Mouse (Mus musculus): ENCODE measurements around the gene Pkib.

Pkib gene

GRCm38 (mm10) chr10:57741351-57741750 lies 109.6 kb downstream of the Pkib start:
- no peak for DNase-seq

- DNase-seq = no peak
These were observed 111.3 kb downstream of the Pkib start for GRCm38 (mm10) chr10:57743045-57743444.

- peak; percentile 41 for DNase-seq
These were observed 111.8 kb downstream of the Pkib start for GRCm38 (mm10) chr10:57743606-57744016.

GRCm38 (mm10) chr10:57744128-57744765 lies 112.5 kb downstream of the Pkib start:
- DNase-seq = no peak

GRCm38 (mm10) chr10:57745452-57745851 lies 113.7 kb downstream of the Pkib start:
- no peak for DNase-seq

- DNase-seq = no peak
These were observed 115.3 kb downstream of the Pkib start for GRCm38 (mm10) chr10:57747127-57747526.

GRCm38 (mm10) chr10:57753343-57753742 lies 121.6 kb downstream of the Pkib start:
- no peak for DNase-seq

- no peak for DNase-seq
These were observed 123.5 kb downstream of the Pkib start for GRCm38 (mm10) chr10:57755201-57755736.

- no peak for DNase-seq
These were observed 127.2 kb downstream of the Pkib start for GRCm38 (mm10) chr10:57758999-57759398.

GRCm38 (mm10) chr10:57760694-57761093 lies 128.9 kb downstream of the Pkib start:
- no peak for DNase-seq

- DNase-seq = no peak
These were observed 131.3 kb downstream of the Pkib start for GRCm38 (mm10) chr10:57763044-57763443.

GRCm38 (mm10) chr10:57783289-57784130 lies 151.7 kb downstream of the Pkib start:
- DNase-seq = no peak

- DNase-seq = peak; percentile 57
These were observed 152.5 kb downstream of the Pkib start for GRCm38 (mm10) chr10:57784131-57784875.

- no peak for DNase-seq
These were observed 153.0 kb downstream of the Pkib start, which contains the start of gene Fabp7 for GRCm38 (mm10) chr10:57784876-57785150. Gene Fabp7, plus strand, starts transcription at chr10:57784881.

GRCm38 (mm10) chr10:57785552-57785951 lies 153.8 kb downstream of the Pkib start:
- DNase-seq = no peak
